Mouse (Mus musculus) lung, postnatal 4 days (tissue): Measurements from ENCODE around the gene Gm15013.
"Not testable (repeated sequence)": the region's sequence is repeated elsewhere in the genome, so short reads cannot be mapped to it uniquely, and the experiment has no call there.

Experiments
- DNase-seq, 2 experiments: peaks; one replicate each; pipeline ENCODE4 v3.0.0; 2021

The Gm15013 gene

DNA sequence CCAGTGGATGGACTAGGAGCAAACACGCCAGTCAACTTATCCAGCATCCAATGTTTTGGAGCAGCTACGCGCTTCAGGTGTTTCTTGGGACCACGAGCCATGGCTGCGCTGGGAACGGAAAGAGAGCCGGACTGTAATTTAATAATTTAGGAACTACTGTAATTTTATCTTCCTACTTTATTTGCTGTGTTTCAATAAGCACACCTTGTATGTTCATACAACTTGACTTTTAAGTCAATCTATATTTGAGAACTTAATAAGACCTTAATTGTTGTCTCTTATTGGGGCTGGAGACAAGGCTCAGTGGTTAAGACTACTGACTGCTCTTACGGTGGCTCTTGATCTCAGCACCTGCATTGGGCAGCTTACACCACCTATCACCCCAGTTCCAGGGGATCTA is at the start of gene Gm15013:
TSS of gene Gm15013 (minus strand) at position 101 of the 400 bp plus-strand sequence.
- DNase-seq: no peak

DNA sequence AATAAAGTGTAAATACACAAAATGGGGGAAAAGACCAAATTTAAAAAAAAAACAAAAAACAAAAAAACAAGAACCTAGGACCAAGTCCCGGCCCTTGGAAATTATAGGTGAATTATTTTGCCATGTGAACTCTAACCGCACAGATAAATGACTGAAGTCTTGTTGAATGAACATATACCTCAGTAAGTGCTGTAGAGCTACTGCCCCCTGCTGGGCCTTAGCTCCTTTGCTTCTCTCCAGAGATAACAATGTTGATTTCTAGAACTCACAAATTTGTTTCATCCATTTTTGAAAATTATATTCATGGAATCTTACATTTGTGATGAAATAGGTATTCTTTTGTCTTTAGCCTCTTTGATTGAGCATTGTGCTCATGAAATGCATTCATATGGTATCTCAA is 48.3 kb upstream of the Gm15013 start:
- no peak for DNase-seq

DNA sequence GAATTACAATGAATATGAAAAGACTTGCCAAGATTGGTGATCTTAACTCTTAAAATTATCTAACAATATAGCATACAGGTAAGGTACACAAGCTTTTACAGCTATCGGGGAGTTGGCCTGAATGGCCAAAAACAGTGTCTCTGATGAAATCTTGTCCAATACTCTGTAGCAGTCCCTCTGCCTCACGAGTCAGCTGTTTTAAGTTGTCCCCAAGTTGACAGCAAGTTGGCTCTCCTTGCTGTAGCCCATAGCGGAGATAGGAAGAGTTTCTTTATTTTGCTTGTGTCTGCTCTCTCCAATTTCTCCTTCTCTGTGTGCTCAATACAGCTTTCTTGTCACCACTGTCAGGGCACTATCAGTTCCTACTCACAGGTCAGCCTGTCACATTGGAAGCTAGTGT is 44.4 kb upstream of the Gm15013 start:
- not testable (repeated sequence) for DNase-seq

DNA sequence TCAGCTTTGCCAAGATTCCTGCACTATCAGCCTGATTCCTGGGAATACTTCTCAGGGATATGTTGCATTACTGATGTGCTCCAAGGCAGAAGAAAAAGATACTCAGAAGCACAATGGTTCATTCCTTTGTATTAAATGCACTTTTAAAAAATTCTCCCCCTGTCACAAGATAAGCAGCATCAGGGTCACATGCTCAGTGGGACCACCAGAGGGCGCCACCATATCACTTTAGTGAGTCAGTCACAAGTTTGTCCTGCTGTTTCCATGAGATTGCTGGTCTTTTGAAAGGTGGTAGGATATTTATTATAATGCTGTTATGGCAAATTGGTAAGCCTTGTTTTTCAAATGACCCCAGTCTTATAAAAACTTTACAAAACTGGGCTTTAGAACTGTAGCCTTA is 37.6 kb upstream of the Gm15013 start:
- DNase-seq: peak; percentile 24 to 42

DNA sequence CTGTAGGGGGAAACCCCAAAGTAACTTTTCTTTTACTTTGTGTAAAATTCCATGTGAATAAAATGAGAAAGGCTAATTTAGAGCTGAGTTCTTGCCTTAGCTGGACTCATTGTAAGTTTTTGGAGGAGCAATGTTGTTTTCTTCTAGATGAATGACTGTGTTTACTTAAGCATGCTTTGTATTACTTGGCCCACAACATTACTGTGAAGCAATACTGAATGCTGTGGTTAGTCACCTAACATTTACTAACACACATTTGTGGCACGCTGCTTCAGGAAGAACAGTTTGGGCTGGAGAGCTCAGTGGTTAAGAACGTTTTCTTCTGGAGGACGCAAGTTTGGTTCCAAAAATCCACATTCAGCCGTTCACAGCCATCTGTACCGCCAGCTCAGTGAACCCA is 22.8 kb upstream of the Gm15013 start:
- DNase-seq: no peak

DNA sequence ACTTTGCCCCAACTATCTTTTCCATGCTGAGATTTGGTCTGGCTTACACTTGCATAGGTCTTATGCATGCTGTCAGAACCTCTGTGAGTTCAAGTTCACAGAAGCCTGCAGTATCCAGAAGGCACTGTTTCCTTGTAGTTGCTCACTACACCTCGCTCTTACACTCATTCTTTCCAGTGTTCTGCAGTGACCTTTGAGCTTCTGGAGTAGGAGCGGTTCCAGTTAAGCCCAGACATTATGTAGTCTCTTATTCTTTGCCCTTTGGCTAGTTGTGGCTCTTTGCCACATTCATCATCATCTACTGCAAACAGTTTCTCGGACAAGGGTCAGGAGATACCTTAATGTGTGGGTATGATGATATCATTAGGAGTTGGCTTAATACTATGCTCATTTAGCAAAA is 16.3 kb upstream of the Gm15013 start:
- DNase-seq: no peak

DNA sequence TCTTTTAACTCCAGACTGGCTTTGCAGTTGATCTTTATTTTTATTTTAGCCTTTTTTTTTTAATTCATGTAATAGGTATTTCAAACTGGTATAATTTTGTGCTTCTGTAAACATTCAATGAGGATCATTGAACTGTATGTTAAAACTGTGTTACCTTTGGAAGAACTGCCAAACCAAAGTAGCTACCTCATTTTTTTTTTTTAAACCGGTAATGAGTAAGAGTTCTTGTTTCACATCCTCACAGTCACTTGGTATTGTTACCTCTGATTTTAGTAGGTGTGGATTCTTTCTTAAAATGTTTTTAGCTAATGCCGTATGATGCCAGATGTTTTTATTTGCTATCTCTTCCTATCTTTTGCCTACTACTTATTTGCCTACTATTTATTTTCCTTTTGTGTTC is 8.1 kb upstream of the Gm15013 start:
- DNase-seq: no peak

DNA sequence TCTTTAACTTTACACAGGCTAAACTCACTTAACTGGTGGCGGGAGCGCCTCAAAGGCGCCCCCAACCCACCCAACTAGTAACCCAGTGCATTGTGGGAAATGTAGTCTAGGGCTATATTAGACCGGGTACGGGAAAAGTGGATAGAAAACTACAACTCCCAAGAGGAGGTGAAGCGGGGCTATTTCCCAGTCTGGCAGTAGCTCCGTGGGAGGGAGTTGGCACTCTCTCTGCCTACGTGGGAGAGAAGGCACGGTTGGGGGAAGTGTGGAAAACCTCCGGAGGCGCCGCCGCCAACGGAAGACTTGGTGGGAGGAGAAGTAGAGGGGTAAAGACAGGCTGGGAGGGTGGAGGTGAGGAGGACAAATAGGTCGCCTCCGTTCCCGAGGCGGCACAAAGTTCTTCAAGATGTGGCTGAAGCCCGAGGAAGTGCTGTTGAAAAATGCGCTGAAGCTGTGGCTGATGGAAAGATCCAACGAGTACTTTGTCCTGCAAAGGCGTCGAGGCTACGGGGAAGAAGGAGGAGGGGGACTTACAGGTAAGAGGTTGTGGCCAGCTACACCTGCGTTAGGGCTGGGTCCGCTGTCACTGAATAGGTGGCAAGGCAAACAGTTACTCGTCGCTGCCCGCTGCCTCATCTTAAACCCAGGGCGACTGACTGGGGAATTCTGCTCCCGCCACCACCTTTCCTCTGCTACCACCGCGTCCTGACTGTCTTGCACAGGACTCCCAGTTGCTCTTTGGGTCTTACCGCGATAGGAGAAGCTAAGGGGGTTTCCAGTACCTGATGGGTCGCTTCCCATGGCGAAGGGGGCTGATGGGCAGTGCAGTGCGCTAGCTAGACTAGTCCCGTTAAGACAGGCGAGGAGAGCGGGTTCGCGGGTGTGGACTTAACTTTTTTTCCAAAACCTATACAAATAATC is 29.2 kb downstream of the Gm15013 start, which contains the start of gene Tbc1d8b:
TSS of gene Tbc1d8b (plus strand) at position 222 of the 921 bp plus-strand sequence.
- DNase-seq: peak; percentile 77 to 87

DNA sequence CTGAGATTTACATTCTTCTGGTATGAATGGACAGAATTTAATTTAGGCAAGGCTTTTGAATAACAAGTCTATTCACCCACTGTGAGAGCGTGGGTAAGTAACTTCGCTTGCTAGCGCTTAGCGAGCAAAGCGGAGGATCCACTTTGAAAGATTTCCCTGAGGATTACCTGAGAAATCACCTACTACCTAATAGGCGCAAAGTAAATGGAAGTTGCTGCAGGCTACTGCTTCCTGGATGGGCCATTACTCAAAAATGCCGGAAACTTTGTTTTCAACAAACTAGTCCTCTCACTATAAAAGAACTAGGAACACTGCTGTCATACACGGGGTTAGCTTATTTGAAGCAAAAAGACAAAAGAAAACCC is 29.9 kb downstream of the Gm15013 start:
- peak in 1 of 2 experiments; percentile 6 for DNase-seq

DNA sequence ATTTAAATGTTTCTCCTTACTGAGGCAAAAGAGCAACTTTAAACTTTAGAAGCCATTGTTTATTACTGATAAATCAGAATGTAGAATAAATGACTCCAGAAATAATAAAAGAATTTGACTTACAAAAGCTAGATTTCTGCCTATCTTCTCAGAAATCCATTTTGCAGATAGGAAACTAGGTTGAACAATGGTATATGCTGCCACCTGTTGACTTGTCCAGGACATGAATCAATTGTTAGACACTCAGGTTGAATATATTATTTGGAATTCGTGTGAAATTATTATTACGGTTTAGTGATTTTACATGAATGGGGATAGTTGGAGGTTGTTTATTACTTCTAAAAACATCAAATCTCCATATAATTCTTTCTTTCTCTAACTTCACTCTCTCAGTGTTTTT is 48.5 kb downstream of the Gm15013 start:
- no peak for DNase-seq
